Mouse (Mus musculus) left cerebral cortex, adult 11 months (tissue): ENCODE data around the gene Gm20911.
"Not testable (repeated sequence)": the region's sequence is repeated elsewhere in the genome, so short reads cannot be mapped to it uniquely, and the experiment has no call there.

Experiments
- DNase-seq: peaks from one replicate; pipeline ENCODE4 v3.0.0; 2022; ENCODE audit warnings: low spot score

Gm20911 gene

DNA sequence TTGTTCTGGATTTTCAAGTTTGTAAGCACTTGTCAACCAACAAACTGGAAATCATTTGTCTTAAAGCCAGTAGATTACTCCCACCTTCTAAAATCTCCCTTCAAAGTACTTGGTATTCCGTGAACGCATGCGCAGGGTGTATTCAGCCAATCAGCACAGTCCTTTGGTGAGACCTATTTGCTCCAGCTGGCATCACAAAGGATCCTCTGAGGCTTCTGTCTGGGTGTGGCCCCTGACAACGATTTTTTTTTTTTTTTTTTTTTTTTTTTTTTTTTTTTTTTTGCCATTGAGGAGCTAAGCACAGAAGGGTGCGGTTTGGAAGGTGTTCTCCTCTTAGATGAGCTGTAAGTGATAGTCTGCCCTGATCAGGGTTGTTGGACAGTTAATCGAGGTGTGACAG, at the start of gene Gm20911:
TSS of gene Gm20911 (plus strand) at position 301 of the 400 bp plus-strand sequence.
- DNase-seq: not testable (repeated sequence)
